ENCODE assay signal across 8 mouse cellular contexts in genomic region chr10:57531076-57531475, GRCm38 (mm10). TPM values are rescaled to one million over a fixed set of nuclear protein-coding genes. Genes with fewer than 3 reads are reported as not detected.
A peak's percentile ranks its signal among the peaks of the same experiment; 100 is the strongest.
DNase-seq lines count a peak whose midpoint lies in the region; ATAC-seq and TF ChIP-seq lines count a peak whose summit lies in the region.

No protein-coding gene starts in this region.

- no peak for DNase-seq in kidney, adult 2 months
- no peak for DNase-seq in kidney, postnatal 36 days
- DNase-seq in G1E (ENCODE audit: low spot score): no peak
- peak; percentile 63 for DNase-seq in layer of hippocampus, adult 9-11 months
- no peak for DNase-seq in ovary, adult 18-20 months (ENCODE audit: low spot score)
- no peak for DNase-seq in embryo, embryonic 11 days

- TF ChIP-seq CTCF in kidney, adult 2 months (conservative IDR thresholded peaks at IDR 0.05; ENCODE audit: insufficient read depth, insufficient read length, low read depth, low read length): no peak
- no peak for TF ChIP-seq CTCF in G1E (IDR thresholded peaks at IDR 0.05; ENCODE audit: low read depth, low read length)

- peaks cover 3% of the 10 kb centered on the region for H3K36me3 ChIP-seq in kidney, adult 2 months (ENCODE audit: control insufficient read depth, insufficient read depth, low read length)
- peaks cover 12% of the 10 kb centered on the region for H3K36me3 ChIP-seq in G1E (replicated peaks)
- H3K36me3 ChIP-seq in embryonic facial prominence, embryonic 15.5 days: peaks cover 8% of the 10 kb centered on the region
- peaks cover 15% of the 10 kb centered on the region for H3K36me3 ChIP-seq in neural tube, embryonic 12.5 days

- peak overlapping the region; percentile 57 for H3K4me2 ChIP-seq in embryonic facial prominence, embryonic 15.5 days (replicated peaks)
- peak overlapping the region; percentile 64 for H3K4me2 ChIP-seq in neural tube, embryonic 12.5 days (replicated peaks)

- H3K27me3 ChIP-seq in kidney, adult 2 months (replicated peaks; ENCODE audit: control insufficient read depth, insufficient read depth, low read length): no peaks in the 10 kb centered on the region
- H3K27me3 ChIP-seq in G1E (ENCODE audit: insufficient read depth, low read length): no peaks in the 10 kb centered on the region
- H3K27me3 ChIP-seq in embryonic facial prominence, embryonic 15.5 days: no peaks in the 10 kb centered on the region
- H3K27me3 ChIP-seq in neural tube, embryonic 12.5 days (replicated peaks): no peaks in the 10 kb centered on the region

- H3K4me1 ChIP-seq in kidney, adult 2 months (ENCODE audit: control insufficient read depth, insufficient read depth, low read length): peaks cover 6% of the 10 kb centered on the region
- H3K4me1 ChIP-seq in G1E (ENCODE audit: insufficient read depth, low read depth, low read length): peaks cover 9% of the 10 kb centered on the region; the same call in 1 of the 2 replicates
- H3K4me1 ChIP-seq in embryonic facial prominence, embryonic 15.5 days: 0 out of 2 replicates have a peak, but pooled peaks cover 10% of the 10 kb centered on the region
- peaks cover 23% of the 10 kb centered on the region for H3K4me1 ChIP-seq in neural tube, embryonic 12.5 days

- no peak overlapping the region for H3K27ac ChIP-seq in kidney, adult 2 months (ENCODE audit: insufficient read depth, low read depth, low read length)
- no peak overlapping the region for H3K27ac ChIP-seq in embryonic facial prominence, embryonic 15.5 days (replicated peaks)
- no peak overlapping the region for H3K27ac ChIP-seq in neural tube, embryonic 12.5 days

- TF ChIP-seq POLR2A in kidney, adult 2 months (IDR thresholded peaks at IDR 0.05; ENCODE audit: low read depth, low read length): no peak

- no peak for ATAC-seq in G1E (ENCODE audit: extremely low read depth, insufficient number of reproducible peaks, low FRiP score, poor library complexity, severe bottlenecking)
- ATAC-seq in embryonic facial prominence, embryonic 15.5 days (ENCODE audit: insufficient number of reproducible peaks, low FRiP score, low TSS enrichment, low read depth): no peak
- no peak for ATAC-seq in neural tube, embryonic 12.5 days (ENCODE audit: low FRiP score, low read depth)

- no peak overlapping the region for H3K9ac ChIP-seq in embryonic facial prominence, embryonic 15.5 days
- H3K9ac ChIP-seq in neural tube, embryonic 12.5 days: peak overlapping the region; percentile 75

- 36% methylated on average over 2 of the region's 2 CpGs for WGBS in kidney, adult 2 months
- 64% methylated on average over 2 of the region's 2 CpGs for WGBS in embryonic facial prominence, embryonic 15.5 days
- 72% methylated on average over 2 of the region's 2 CpGs for WGBS in neural tube, embryonic 12.5 days

- no peaks in the 10 kb centered on the region for H3K9me3 ChIP-seq in G1E (replicated peaks)
- H3K9me3 ChIP-seq in embryonic facial prominence, embryonic 15.5 days (replicated peaks): no peaks in the 10 kb centered on the region
- H3K9me3 ChIP-seq in neural tube, embryonic 12.5 days: no peaks in the 10 kb centered on the region

- peak overlapping the region; percentile 96 for H3K4me3 ChIP-seq in kidney, adult 2 months (ENCODE audit: insufficient read depth, low read depth, low read length)
- H3K4me3 ChIP-seq in G1E (ENCODE audit: low read depth, low read length): peak overlapping the region; percentile 80
- peak overlapping the region; percentile 92 for H3K4me3 ChIP-seq in embryonic facial prominence, embryonic 15.5 days (replicated peaks)
- H3K4me3 ChIP-seq in neural tube, embryonic 12.5 days: peak overlapping the region; percentile 66

RNA-seq across cellular contexts. Expression of gene Serinc1, which starts 1.3 kb away (rescaled TPM):
- 61.0 and 76.6 TPM in 2 replicates for polyA plus RNA-seq in kidney, adult 2 months (2012; rRNA removed)
- 69.3 and 75.6 TPM in 2 replicates for total RNA-seq in G1E (2014; fragmentation: Nextera tagmentation)
- total RNA-seq in G1E (2017): 51.4 and 53.4 TPM in 2 replicates
- 2.6 and 3.7 TPM in 2 replicates for polyA plus RNA-seq in G1E (2012)
- polyA plus RNA-seq in embryonic facial prominence, embryonic 15.5 days (2015; fragmentation: Nextera tagmentation; extraction: Ambion mirVana): 133 and 134 TPM in 2 replicates
- 292 and 323 TPM in 2 replicates for polyA plus RNA-seq in neural tube, embryonic 12.5 days (2016; fragmentation: Nextera tagmentation; extraction: Ambion mirVana)

RNA-seq across cellular contexts. Expression of gene Hsf2, which starts 44.9 kb away (rescaled TPM):
- 4.5 and 4.9 TPM in 2 replicates for polyA plus RNA-seq in kidney, adult 2 months (2012; rRNA removed)
- total RNA-seq in G1E (2014; fragmentation: Nextera tagmentation): 15.2 TPM in 2 replicates
- 13.6 and 15.7 TPM in 2 replicates for total RNA-seq in G1E (2017)
- polyA plus RNA-seq in G1E (2012): 0.33 and 0.61 TPM in 2 replicates
- polyA plus RNA-seq in embryonic facial prominence, embryonic 15.5 days (2015; fragmentation: Nextera tagmentation; extraction: Ambion mirVana): 27.6 and 28.8 TPM in 2 replicates
- 59.7 and 70.8 TPM in 2 replicates for polyA plus RNA-seq in neural tube, embryonic 12.5 days (2016; fragmentation: Nextera tagmentation; extraction: Ambion mirVana)

Comparison
In these comparisons a context has a peak if more than half of its experiments do, and no peak if none do; other contexts are left out.
1. RNA of gene Serinc1, which starts 1.3 kb away (polyA plus RNA-seq): 292 to 323 TPM in neural tube, embryonic 12.5 days, 133 to 134 TPM in embryonic facial prominence, embryonic 15.5 days and 61.0 to 76.6 TPM in kidney, adult 2 months; 2.6 to 3.7 TPM in G1E; every median in the first group is over 10 times any median in the second.
2. Peak in every context shown above with its lines, with median percentiles within 50 percentile points of each other: H3K4me3 ChIP-seq.